Mouse (Mus musculus): ENCODE measurements around the gene Susd1.

DNA sequence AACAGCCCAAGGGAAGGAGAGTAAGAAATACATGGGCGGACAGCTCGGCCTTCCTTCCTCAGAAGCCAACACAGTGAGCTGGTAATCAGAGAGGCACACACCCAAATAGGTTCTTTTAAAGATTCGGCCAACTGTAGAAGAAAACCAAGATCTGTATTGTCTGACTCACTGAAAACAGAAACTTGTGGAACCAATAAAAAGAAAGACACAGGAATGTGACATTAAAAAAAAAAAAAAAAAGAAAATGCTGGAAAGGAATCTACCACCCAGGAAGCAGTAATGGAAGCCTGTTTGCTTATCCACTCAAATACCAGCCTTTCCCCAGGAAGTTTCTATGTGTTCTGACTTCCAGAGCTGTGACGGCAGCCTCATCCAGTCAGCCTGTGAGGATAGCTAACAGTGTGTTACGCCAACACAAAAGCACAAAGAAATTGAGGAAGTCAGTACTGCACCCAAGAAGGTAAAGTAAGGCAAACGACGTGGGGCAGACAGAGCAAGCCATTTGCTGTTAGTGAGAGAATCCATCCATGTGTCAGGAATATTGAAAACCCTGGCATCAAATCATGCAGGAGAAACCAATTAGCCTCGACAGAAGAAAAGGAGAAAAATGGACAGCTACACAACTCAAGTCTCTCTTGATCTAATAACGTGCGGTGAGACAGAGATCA is 64.0 kb downstream of the Susd1 start:
- TF ChIP-seq CTCF (IDR thresholded peaks at IDR 0.05; ENCODE audit: borderline replicate concordance, extremely low read depth, insufficient read depth, insufficient read length) (no peak), POLR2A (IDR thresholded peaks at IDR 0.05; ENCODE audit: borderline replicate concordance, extremely low read depth, insufficient read depth, insufficient read length, poor library complexity, severe bottlenecking) (no peak)
